Mouse (Mus musculus): ENCODE measurements around the gene Trip11. TPM values are rescaled to one million over a fixed set of nuclear protein-coding genes. Genes with fewer than 3 reads are reported as not detected.

Trip11 gene
- polyA plus RNA-seq, 1 experiment from 2014 or later, result 22.4 TPM

DNA sequence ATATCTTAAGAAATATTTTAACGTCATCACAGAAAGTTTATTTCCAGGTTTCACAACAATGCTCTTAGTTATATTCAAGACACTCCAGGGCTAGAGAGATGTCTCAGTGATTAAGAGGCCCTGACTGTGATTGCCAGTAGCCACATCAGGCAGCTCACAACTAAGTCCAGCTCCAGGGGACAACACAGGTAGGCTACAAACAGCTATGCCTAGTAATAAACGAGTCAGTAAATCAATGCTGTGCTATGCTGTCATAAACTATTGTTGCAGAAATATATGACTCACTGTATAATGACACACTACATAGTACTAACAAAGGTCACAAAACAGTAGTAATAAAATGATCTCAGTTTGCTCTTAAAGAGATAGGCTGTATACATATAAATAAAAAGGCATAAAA, 36.7 kb downstream of the Trip11 start:
- Histone ChIP-seq H3K4me2 (ENCODE audit: low read length) (no peak overlapping the region), H3K9me3 (ENCODE audit: control insufficient read depth, low read length) (no peaks in the 10 kb centered on the region), H3K27me3 (replicated peaks; ENCODE audit: control insufficient read depth, insufficient read depth, low read length) (no peaks in the 10 kb centered on the region), H3K9ac (replicated peaks; ENCODE audit: low read depth, low read length) (no peak overlapping the region), H3K27ac (ENCODE audit: low read length) (no peak overlapping the region), H3K4me3 (replicated peaks; ENCODE audit: low read length) (no peak overlapping the region), H3K4me1 (replicated peaks; ENCODE audit: control insufficient read depth, insufficient read depth, low read length) (no peaks in the 10 kb centered on the region), H3K36me3 (ENCODE audit: control insufficient read depth, insufficient read depth) (peaks cover 13% of the 10 kb centered on the region)
- ATAC-seq, result no peak
- 94% methylated on average over 2 of the region's 2 CpGs for WGBS

DNA sequence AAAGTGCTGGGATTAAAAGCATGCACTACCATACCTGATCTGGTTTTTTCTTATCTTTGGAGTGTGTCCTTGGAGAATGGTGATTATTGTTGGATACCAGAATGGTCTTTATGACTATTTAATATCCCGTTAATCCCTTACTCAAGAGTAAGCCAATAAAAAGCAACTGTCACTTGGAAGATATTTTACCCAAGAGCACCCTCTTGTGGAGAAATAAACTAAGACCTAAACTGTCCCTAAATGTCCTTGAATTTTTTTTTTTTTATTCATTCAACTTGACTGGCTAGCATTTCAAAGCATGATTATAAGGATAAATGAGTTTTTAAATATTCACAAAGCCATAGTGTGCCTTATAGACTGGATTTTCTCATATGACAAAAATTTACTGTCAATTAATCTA, 38.0 kb downstream of the Trip11 start:
- 54% methylated on average over 1 of the region's 1 CpGs for WGBS
- no peak; the same call in 1 of the 2 replicates for ATAC-seq
- Histone ChIP-seq H3K9me3 (ENCODE audit: control insufficient read depth, low read length) (no peaks in the 10 kb centered on the region), H3K4me1 (replicated peaks; ENCODE audit: control insufficient read depth, insufficient read depth, low read length) (no peaks in the 10 kb centered on the region), H3K36me3 (ENCODE audit: control insufficient read depth, insufficient read depth) (peaks cover 13% of the 10 kb centered on the region), H3K4me3 (replicated peaks; ENCODE audit: low read length) (no peak overlapping the region), H3K27me3 (replicated peaks; ENCODE audit: control insufficient read depth, insufficient read depth, low read length) (no peaks in the 10 kb centered on the region), H3K4me2 (ENCODE audit: low read length) (no peak overlapping the region), H3K27ac (ENCODE audit: low read length) (no peak overlapping the region), H3K9ac (replicated peaks; ENCODE audit: low read depth, low read length) (no peak overlapping the region)

DNA sequence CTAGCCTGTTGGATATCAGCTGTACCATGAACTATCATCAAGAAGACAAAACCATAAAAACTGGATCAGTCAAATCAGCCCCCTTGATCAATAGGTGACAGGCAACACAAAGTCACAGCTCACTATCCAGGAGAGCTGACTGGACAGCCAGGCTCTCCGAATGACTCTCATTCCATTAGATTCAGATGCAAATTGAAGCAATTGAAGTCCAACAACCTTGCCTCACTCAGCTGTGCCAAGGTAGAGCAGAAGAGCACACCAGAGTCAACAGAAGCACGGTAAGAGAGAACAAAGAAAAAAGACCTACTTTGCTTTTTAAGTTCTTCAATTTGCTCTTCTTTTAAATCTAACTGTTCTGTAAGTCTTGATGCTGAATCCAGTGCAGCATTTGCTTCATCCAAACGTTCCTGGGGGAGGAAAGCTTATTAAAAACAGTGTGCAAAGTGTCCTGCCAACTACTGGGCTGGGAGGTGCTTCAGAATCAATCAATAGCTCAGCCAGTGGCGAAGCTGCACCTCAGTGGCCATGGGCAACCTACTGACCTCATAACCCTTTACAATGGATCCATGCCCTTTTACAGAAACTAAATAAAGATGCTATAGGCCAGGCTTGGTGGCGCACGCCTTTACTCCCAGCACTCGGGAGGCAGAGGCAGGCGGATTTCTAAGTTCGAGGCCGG, 50.6 kb downstream of the Trip11 start:
- H3K4me3 ChIP-seq (replicated peaks; ENCODE audit: low read length), result no peak overlapping the region
- no peaks in the 10 kb centered on the region for H3K27me3 ChIP-seq (replicated peaks; ENCODE audit: control insufficient read depth, insufficient read depth, low read length)
- H3K27ac ChIP-seq (ENCODE audit: low read length), result no peak overlapping the region
- H3K4me1 ChIP-seq (replicated peaks; ENCODE audit: control insufficient read depth, insufficient read depth, low read length), result no peaks in the 10 kb centered on the region
- 88% methylated on average over 10 of the region's 10 CpGs for WGBS
- no peak for ATAC-seq
- H3K36me3 ChIP-seq (ENCODE audit: control insufficient read depth, insufficient read depth), result 0 out of 2 replicates have a peak, but pooled peaks cover 2% of the 10 kb centered on the region
- H3K9ac ChIP-seq (replicated peaks; ENCODE audit: low read depth, low read length), result no peak overlapping the region
- H3K9me3 ChIP-seq (ENCODE audit: control insufficient read depth, low read length), result no peaks in the 10 kb centered on the region
- no peak overlapping the region for H3K4me2 ChIP-seq (ENCODE audit: low read length)

- H3K27ac ChIP-seq (ENCODE audit: low read length), result no peak overlapping the region
- no peak overlapping the region for H3K4me3 ChIP-seq (replicated peaks; ENCODE audit: low read length)
- H3K36me3 ChIP-seq (ENCODE audit: control insufficient read depth, insufficient read depth), result 0 out of 2 replicates have a peak, but pooled peaks cover 2% of the 10 kb centered on the region
- no peaks in the 10 kb centered on the region for H3K4me1 ChIP-seq (replicated peaks; ENCODE audit: control insufficient read depth, insufficient read depth, low read length)
- WGBS, result 100% methylated on average over 1 of the region's 1 CpGs
- no peak overlapping the region for H3K9ac ChIP-seq (replicated peaks; ENCODE audit: low read depth, low read length)
- H3K9me3 ChIP-seq (ENCODE audit: control insufficient read depth, low read length), result no peaks in the 10 kb centered on the region
- no peak for ATAC-seq
- no peak overlapping the region for H3K4me2 ChIP-seq (ENCODE audit: low read length)
- no peaks in the 10 kb centered on the region for H3K27me3 ChIP-seq (replicated peaks; ENCODE audit: control insufficient read depth, insufficient read depth, low read length)
Observed at GRCm38 (mm10) chr12:101860256-101860655, 52.8 kb downstream of the Trip11 start.

- Histone ChIP-seq H3K9me3 (ENCODE audit: control insufficient read depth, low read length) (no peaks in the 10 kb centered on the region), H3K4me1 (replicated peaks; ENCODE audit: control insufficient read depth, insufficient read depth, low read length) (no peaks in the 10 kb centered on the region), H3K36me3 (ENCODE audit: control insufficient read depth, insufficient read depth) (0 out of 2 replicates have a peak, but pooled peaks cover 2% of the 10 kb centered on the region), H3K4me3 (replicated peaks; ENCODE audit: low read length) (no peak overlapping the region), H3K27ac (ENCODE audit: low read length) (no peak overlapping the region), H3K4me2 (ENCODE audit: low read length) (no peak overlapping the region), H3K9ac (replicated peaks; ENCODE audit: low read depth, low read length) (no peak overlapping the region), H3K27me3 (replicated peaks; ENCODE audit: control insufficient read depth, insufficient read depth, low read length) (no peaks in the 10 kb centered on the region)
- WGBS, result 94% methylated on average over 5 of the region's 5 CpGs
- ATAC-seq, result no peak
Observed at GRCm38 (mm10) chr12:101858011-101858410, 55.1 kb downstream of the Trip11 start.

- H3K4me1 ChIP-seq (replicated peaks; ENCODE audit: control insufficient read depth, insufficient read depth, low read length), result no peaks in the 10 kb centered on the region
- no peaks in the 10 kb centered on the region for H3K36me3 ChIP-seq (ENCODE audit: control insufficient read depth, insufficient read depth)
- no peak overlapping the region for H3K4me2 ChIP-seq (ENCODE audit: low read length)
- no peak overlapping the region for H3K27ac ChIP-seq (ENCODE audit: low read length)
- no peak overlapping the region for H3K4me3 ChIP-seq (replicated peaks; ENCODE audit: low read length)
- WGBS, result 94% methylated on average over 11 of the region's 11 CpGs
- ATAC-seq, result no peak
- no peaks in the 10 kb centered on the region for H3K9me3 ChIP-seq (ENCODE audit: control insufficient read depth, low read length)
- H3K27me3 ChIP-seq (replicated peaks; ENCODE audit: control insufficient read depth, insufficient read depth, low read length), result no peaks in the 10 kb centered on the region
- no peak overlapping the region for H3K9ac ChIP-seq (replicated peaks; ENCODE audit: low read depth, low read length)
Observed at GRCm38 (mm10) chr12:101854336-101854735, 58.7 kb downstream of the Trip11 start.

DNA sequence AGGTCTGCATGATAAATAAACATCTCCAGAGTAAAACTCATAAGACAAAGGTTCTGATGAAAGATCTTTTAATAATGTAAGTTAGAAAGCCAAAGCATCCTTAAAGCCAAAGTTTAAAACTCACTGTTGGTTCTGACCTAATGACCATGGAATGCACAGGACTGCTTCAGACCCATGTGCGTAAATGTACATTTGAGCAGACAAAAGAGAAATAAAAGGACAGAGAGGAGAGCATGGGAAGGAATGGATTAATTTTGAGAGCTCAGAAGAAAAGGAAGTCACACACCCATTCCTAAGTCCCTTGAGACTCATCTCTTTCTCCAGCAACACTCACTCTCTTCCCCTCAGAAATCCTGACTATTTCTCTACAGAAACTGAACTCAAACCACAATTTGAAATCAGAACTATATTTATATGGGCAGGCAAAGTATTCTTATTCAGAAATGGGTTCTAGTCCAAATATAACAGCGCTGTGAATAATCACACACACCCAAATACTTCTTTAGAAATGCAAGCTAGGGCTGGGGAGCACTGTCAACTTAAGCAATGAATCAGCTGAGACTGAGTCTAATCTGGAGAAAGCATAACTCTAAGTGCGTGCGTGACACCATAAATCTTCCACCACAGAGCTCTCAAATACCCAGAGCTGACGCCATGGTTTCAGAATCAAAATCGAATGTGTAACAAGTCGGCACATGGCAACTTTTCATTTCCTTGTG, 61.1 kb downstream of the Trip11 start:
- WGBS, result 95% methylated on average over 7 of the region's 7 CpGs

GRCm38 (mm10) chr12:101851314-101851713, 61.8 kb downstream of the Trip11 start:
- WGBS, result 87% methylated on average over 9 of the region's 9 CpGs
- H3K9me3 ChIP-seq (ENCODE audit: control insufficient read depth, low read length), result no peaks in the 10 kb centered on the region

More for the DNA sequence above, 61.1 kb downstream of the Trip11 start:
- ATAC-seq, result no peak
- Histone ChIP-seq H3K9me3 (ENCODE audit: control insufficient read depth, low read length) (no peaks in the 10 kb centered on the region), H3K4me2 (ENCODE audit: low read length) (no peak overlapping the region), H3K4me1 (replicated peaks; ENCODE audit: control insufficient read depth, insufficient read depth, low read length) (no peaks in the 10 kb centered on the region), H3K27me3 (replicated peaks; ENCODE audit: control insufficient read depth, insufficient read depth, low read length) (no peaks in the 10 kb centered on the region), H3K36me3 (ENCODE audit: control insufficient read depth, insufficient read depth) (no peaks in the 10 kb centered on the region), H3K4me3 (replicated peaks; ENCODE audit: low read length) (no peak overlapping the region), H3K27ac (ENCODE audit: low read length) (no peak overlapping the region), H3K9ac (replicated peaks; ENCODE audit: low read depth, low read length) (no peak overlapping the region)

DNA sequence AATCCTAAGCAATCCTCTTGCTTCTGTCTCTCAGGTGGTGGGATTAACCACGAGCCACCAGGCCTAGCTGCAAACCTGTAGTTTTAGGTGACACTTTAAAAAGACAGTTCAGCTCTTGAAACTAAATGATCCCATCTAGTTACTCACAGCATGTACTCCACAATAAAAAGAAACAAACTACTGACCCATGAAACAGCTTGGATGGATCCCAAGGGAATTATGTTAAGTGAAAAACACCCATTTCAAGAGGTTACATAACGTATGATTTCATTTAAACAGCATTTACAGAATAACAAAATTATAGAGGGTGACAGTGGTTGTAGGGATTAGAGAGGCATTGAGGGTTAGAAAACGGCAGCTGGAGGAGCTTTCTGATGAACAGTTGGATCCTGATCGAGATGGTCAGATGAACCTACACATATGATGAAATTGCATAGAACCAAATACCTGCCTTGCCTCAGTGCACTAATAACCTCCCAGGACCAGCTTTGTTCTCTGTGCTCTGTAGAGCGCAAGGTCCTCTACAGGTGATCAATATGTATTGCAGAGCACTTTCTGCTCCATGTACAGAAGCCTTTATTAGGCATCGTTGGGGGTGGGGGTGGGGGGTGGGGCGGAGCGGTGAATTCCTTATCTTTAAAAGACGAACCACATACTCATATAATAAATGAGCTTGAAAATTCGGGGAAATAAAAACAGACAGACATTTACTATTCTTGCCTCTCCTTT, 76.4 kb downstream of the Trip11 start:
- Histone ChIP-seq H3K4me3 (replicated peaks; ENCODE audit: low read length) (no peak overlapping the region), H3K27me3 (replicated peaks; ENCODE audit: control insufficient read depth, insufficient read depth, low read length) (no peaks in the 10 kb centered on the region), H3K4me1 (replicated peaks; ENCODE audit: control insufficient read depth, insufficient read depth, low read length) (no peaks in the 10 kb centered on the region), H3K9ac (replicated peaks; ENCODE audit: low read depth, low read length) (no peak overlapping the region), H3K36me3 (ENCODE audit: control insufficient read depth, insufficient read depth) (peaks cover 19% of the 10 kb centered on the region), H3K27ac (ENCODE audit: low read length) (no peak overlapping the region), H3K4me2 (ENCODE audit: low read length) (no peak overlapping the region), H3K9me3 (ENCODE audit: control insufficient read depth, low read length) (no peaks in the 10 kb centered on the region)
- WGBS, result 89% methylated on average over 10 of the region's 10 CpGs
- no peak for ATAC-seq

More at GRCm38 (mm10) chr12:101851314-101851713, 61.8 kb downstream of the Trip11 start:
- Histone ChIP-seq H3K27ac (ENCODE audit: low read length) (no peak overlapping the region), H3K4me2 (ENCODE audit: low read length) (no peak overlapping the region), H3K4me1 (replicated peaks; ENCODE audit: control insufficient read depth, insufficient read depth, low read length) (no peaks in the 10 kb centered on the region), H3K4me3 (replicated peaks; ENCODE audit: low read length) (no peak overlapping the region), H3K9ac (replicated peaks; ENCODE audit: low read depth, low read length) (no peak overlapping the region), H3K27me3 (replicated peaks; ENCODE audit: control insufficient read depth, insufficient read depth, low read length) (no peaks in the 10 kb centered on the region), H3K36me3 (ENCODE audit: control insufficient read depth, insufficient read depth) (0 out of 2 replicates have a peak, but pooled peaks cover 2% of the 10 kb centered on the region)
- ATAC-seq, result no peak
